Mouse (Mus musculus): Measurements from ENCODE around the gene Cbx1.

DNA sequence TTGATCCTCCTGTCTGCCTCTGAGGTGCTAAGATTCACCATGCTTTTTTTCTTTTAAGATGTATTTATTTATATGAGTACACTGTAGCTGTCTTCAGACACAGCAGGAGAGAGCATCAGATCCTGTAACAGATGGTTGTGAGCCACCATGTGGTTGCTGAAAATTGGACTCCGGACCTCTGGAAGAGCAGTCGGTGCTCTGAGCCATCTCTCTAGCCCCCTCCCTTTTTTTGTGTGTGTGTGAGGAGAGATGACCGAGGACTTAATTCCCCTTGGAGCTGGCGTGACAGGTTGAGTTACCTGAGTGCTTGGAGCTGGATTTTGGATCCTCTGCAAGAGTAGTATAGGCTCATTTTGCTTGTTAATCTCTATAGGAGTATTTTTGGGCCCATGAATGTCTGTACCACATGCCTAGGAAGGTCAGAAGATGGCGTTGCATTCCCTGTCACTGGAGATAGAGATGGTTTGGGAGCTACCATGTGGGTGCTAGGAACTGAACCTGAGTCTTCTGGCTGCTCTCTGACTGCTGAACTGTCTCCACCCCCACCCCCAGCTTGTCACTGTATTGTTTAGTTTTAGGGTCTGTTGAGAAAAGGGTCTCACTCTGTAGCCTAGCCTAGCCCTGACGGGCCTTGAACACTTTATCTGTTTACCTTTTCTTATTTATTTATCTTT, 20.8 kb downstream of the Cbx1 start:
- TF ChIP-seq ZC3H11A (IDR thresholded peaks at IDR 0.05; ENCODE audit: borderline replicate concordance, low read depth, low read length) (no peak), HCFC1 (IDR thresholded peaks at IDR 0.05; ENCODE audit: borderline replicate concordance, insufficient read depth, low read length) (no peak), MAFK (IDR thresholded peaks at IDR 0.05; ENCODE audit: insufficient read depth, low read depth, low read length) (no peak), ZNF384 (IDR thresholded peaks at IDR 0.05; ENCODE audit: low read depth, low read length) (no peak), CHD2 (IDR thresholded peaks at IDR 0.05; ENCODE audit: low read depth, low read length) (no peak)

Data from ES-E14 (cell line).